Mouse (Mus musculus): ENCODE measurements around the gene Pin4. TPM values are rescaled to one million over a fixed set of nuclear protein-coding genes. Genes with fewer than 3 reads are reported as not detected.

Pin4 gene
- polyA plus RNA-seq, 1 experiment from 2014 or later, result 38.2 TPM

DNA sequence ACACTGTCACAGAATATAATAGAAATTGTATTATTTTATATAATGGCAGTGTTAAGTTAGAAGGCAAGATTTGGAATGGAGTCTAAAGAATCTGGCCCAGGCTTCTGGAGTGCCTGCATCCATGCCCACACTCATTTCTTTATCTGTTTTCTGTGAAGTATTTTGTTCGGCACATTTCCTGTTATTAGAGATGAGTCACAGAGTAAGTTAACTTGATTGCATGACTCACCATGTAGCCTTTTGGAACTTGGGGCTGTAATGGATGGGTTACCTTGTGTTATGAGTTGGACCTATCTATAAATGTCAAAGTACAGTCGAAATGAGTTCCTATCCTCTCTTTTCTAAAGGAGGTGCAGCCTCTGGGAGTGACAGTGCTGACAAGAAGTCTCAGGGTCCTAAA lies 2.1 kb downstream of the Pin4 start:
- H3K27ac ChIP-seq (ENCODE audit: low read length), result no peak overlapping the region
- H3K9ac ChIP-seq (ENCODE audit: low read length), result no peak overlapping the region
- no peak for ATAC-seq (replicated peaks; ENCODE audit: extremely low read depth, insufficient read depth, low FRiP score)
- WGBS, result 67% methylated on average over 2 of the region's 2 CpGs
- H3K9me3 ChIP-seq (replicated peaks; ENCODE audit: control insufficient read depth, low read length), result no peaks in the 10 kb centered on the region
- H3K4me1 ChIP-seq (ENCODE audit: control insufficient read depth, insufficient read depth, low read length), result peaks cover 4% of the 10 kb centered on the region
- H3K4me2 ChIP-seq (ENCODE audit: low read depth, low read length), result no peak overlapping the region
- H3K27me3 ChIP-seq (ENCODE audit: control insufficient read depth, insufficient read depth, low read length), result no peaks in the 10 kb centered on the region; the same call in 1 of the 2 replicates
- peaks cover 10% of the 10 kb centered on the region; the same call in 1 of the 2 replicates for H3K36me3 ChIP-seq (ENCODE audit: control insufficient read depth, insufficient read depth)
- H3K4me3 ChIP-seq (ENCODE audit: low read length), result no peak overlapping the region

DNA sequence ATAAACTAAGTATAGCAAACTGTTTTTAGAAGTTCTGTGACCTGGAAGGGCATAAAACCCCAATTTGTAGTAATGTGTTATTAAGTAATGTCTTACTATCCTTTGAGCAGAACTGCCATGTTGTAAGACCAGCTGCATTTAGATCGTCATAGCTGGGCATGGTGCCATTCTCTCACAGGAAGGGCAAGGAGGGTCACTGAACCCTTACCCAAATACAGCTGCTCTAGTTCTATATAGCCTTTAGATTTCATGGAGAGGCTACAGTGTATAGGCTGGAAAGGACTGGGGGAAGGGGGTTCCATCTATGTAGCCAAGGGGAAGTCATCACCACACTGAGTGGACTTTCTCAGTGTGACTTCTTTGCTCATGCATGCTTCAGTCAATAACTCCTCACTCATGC lies 21.9 kb downstream of the Pin4 start:
- Histone ChIP-seq H3K9me3 (replicated peaks; ENCODE audit: control insufficient read depth, low read length) (no peaks in the 10 kb centered on the region), H3K4me3 (ENCODE audit: low read length) (no peak overlapping the region), H3K27me3 (ENCODE audit: control insufficient read depth, insufficient read depth, low read length) (no peaks in the 10 kb centered on the region; the same call in 1 of the 2 replicates), H3K4me1 (ENCODE audit: control insufficient read depth, insufficient read depth, low read length) (no peaks in the 10 kb centered on the region), H3K27ac (ENCODE audit: low read length) (no peak overlapping the region), H3K36me3 (ENCODE audit: control insufficient read depth, insufficient read depth) (peaks cover 16% of the 10 kb centered on the region), H3K9ac (ENCODE audit: low read length) (no peak overlapping the region), H3K4me2 (ENCODE audit: low read depth, low read length) (no peak overlapping the region)
- 44% methylated on average over 1 of the region's 1 CpGs for WGBS
- ATAC-seq (replicated peaks; ENCODE audit: extremely low read depth, insufficient read depth, low FRiP score), result no peak

DNA sequence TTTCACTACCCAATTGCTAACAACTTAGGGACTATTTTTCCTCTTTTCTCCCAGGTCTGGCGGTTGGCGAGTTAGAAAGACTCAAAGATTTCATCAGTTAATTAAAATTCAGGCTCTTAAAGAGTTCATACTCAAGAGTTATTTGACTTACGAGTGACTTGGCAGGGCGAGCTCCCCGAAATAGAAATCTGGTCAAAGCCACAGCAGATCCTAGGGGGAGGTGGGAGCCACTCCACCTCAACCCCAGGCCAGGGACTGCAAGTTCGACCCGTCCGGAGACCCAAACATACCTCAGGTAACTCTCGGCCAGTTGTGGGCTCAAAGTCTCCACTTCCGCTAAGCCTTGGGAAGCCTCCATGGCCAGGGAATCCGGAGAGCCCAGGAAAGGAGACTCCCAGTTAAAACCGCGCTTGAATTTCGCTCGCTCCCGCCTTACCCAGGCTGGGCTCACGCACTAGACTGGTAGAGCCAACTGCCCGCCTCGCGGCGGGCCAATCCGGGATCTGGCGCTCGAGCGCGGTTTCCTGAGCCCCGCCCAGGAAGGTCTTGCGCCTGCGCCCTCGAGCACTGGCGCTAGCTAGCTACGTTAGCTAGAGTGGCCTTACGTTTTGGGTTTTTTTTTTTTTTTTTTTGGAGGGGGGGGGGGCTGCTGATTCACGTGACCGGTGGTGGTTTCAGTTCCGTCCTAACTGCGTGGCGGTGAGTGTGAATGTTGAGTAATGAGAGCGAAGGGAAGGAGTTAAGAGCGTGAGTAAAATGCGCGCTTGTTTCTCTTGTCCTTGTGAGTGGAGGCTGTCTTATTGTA lies 37.6 kb downstream of the Pin4 start, which contains the start of gene Ercc6l:
TSS of gene Ercc6l (minus strand) at position 474 of the 805 bp plus-strand sequence.
- peak; percentile 98 for ATAC-seq (replicated peaks; ENCODE audit: extremely low read depth, insufficient read depth, low FRiP score)
- no peaks in the 10 kb centered on the region for H3K9me3 ChIP-seq (replicated peaks; ENCODE audit: control insufficient read depth, low read length)
- peak within 1 kb of the TSS; percentile 76 for H3K9ac ChIP-seq (ENCODE audit: low read length)
- H3K4me3 ChIP-seq (ENCODE audit: low read length), result peak within 1 kb of the TSS; percentile 66
- H3K4me2 ChIP-seq (ENCODE audit: low read depth, low read length), result peak within 1 kb of the TSS; percentile 63
- peak within 1 kb of the TSS; percentile 68 for H3K27ac ChIP-seq (ENCODE audit: low read length)
- 12% methylated on average over 42 of the region's 42 CpGs for WGBS
- H3K27me3 ChIP-seq (ENCODE audit: control insufficient read depth, insufficient read depth, low read length), result no peaks in the 10 kb centered on the region
- H3K4me1 ChIP-seq (ENCODE audit: control insufficient read depth, insufficient read depth, low read length), result no peaks in the 10 kb centered on the region
- no peaks in the 10 kb centered on the region for H3K36me3 ChIP-seq (ENCODE audit: control insufficient read depth, insufficient read depth)

DNA sequence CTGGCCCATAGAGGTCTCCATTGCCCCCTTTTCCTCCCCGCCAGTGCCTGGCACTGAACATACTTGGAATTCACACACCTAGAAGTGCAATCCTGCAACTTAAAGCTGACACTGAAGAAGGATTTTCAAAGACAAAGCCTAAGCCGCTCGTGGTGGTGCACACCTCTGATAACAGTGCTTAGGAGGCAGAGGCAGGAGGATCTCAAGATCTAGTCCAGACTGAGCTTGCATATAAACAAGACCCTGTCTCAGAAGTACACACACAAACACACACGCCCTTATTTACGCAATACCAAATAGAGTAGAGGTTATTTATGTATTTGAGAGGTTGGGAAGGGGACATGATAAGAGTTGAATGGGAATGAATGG lies 38.2 kb downstream of the Pin4 start:
- peak overlapping the region; percentile 42 for H3K4me3 ChIP-seq (ENCODE audit: low read length)
- no peak for ATAC-seq (replicated peaks; ENCODE audit: extremely low read depth, insufficient read depth, low FRiP score)
- WGBS, result 41% methylated on average over 5 of the region's 5 CpGs
- no peaks in the 10 kb centered on the region for H3K9me3 ChIP-seq (replicated peaks; ENCODE audit: control insufficient read depth, low read length)
- H3K4me2 ChIP-seq (ENCODE audit: low read depth, low read length), result peak overlapping the region; percentile 57
- H3K27ac ChIP-seq (ENCODE audit: low read length), result peak overlapping the region; percentile 68
- no peaks in the 10 kb centered on the region for H3K36me3 ChIP-seq (ENCODE audit: control insufficient read depth, insufficient read depth)
- H3K27me3 ChIP-seq (ENCODE audit: control insufficient read depth, insufficient read depth, low read length), result no peaks in the 10 kb centered on the region
- H3K4me1 ChIP-seq (ENCODE audit: control insufficient read depth, insufficient read depth, low read length), result no peaks in the 10 kb centered on the region
- peak overlapping the region; percentile 57 for H3K9ac ChIP-seq (ENCODE audit: low read length)

DNA sequence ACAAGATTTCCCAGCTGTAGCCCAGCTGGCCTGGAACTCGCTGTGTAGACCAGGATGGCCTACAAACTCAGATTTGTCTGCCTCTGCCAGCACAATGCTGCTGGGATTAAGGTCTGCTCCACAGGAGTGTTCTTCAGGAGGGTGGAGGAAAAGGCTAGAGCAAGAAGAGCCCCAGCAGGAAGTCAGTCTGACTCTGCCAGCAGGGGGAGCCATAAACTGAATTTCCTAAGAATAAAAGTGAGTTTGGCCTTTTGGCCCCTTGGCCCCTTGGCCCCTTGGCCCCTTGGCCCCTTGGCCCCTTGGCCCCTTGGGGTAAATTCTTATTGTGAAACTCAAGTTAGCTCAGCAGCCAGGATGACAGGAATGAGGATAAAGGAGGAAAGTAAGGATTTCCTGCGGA lies 40.5 kb downstream of the Pin4 start:
- H3K27ac ChIP-seq (ENCODE audit: low read length), result no peak overlapping the region
- no peaks in the 10 kb centered on the region for H3K27me3 ChIP-seq (ENCODE audit: control insufficient read depth, insufficient read depth, low read length)

DNA sequence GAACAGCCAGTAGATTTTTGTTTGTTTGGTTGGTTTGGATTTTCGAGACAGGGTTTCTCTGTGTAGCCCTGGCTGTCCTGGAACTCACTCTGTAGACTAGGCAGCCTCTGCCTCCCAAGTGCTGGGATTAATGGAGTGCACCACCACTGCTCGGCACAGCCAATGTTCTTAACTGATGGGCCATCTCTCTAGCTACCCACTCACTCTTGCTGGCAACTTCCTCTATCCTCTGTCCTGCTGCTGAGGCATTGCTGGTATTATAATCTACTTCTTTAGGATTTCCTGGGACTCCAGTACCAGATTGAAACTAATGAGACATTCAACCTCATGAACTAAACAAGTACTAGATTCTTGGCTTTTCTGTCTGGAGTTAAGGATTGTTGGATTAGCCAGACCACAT lies 41.3 kb downstream of the Pin4 start:
- H3K9me3 ChIP-seq (replicated peaks; ENCODE audit: control insufficient read depth, low read length), result no peaks in the 10 kb centered on the region
- no peaks in the 10 kb centered on the region for H3K27me3 ChIP-seq (ENCODE audit: control insufficient read depth, insufficient read depth, low read length)
- H3K9ac ChIP-seq (ENCODE audit: low read length), result no peak overlapping the region
- no peak overlapping the region for H3K4me3 ChIP-seq (ENCODE audit: low read length)
- H3K27ac ChIP-seq (ENCODE audit: low read length), result no peak overlapping the region
- 64% methylated on average over 2 of the region's 2 CpGs for WGBS
- H3K4me2 ChIP-seq (ENCODE audit: low read depth, low read length), result no peak overlapping the region
- no peaks in the 10 kb centered on the region for H3K4me1 ChIP-seq (ENCODE audit: control insufficient read depth, insufficient read depth, low read length)
- ATAC-seq (replicated peaks; ENCODE audit: extremely low read depth, insufficient read depth, low FRiP score), result no peak
- H3K36me3 ChIP-seq (ENCODE audit: control insufficient read depth, insufficient read depth), result no peaks in the 10 kb centered on the region

More for the DNA sequence above, 40.5 kb downstream of the Pin4 start:
- WGBS, result 60% methylated on average over 2 of the region's 2 CpGs
- H3K4me2 ChIP-seq (ENCODE audit: low read depth, low read length), result no peak overlapping the region
- no peaks in the 10 kb centered on the region for H3K9me3 ChIP-seq (replicated peaks; ENCODE audit: control insufficient read depth, low read length)
- no peaks in the 10 kb centered on the region for H3K4me1 ChIP-seq (ENCODE audit: control insufficient read depth, insufficient read depth, low read length)
- H3K9ac ChIP-seq (ENCODE audit: low read length), result no peak overlapping the region
- ATAC-seq (replicated peaks; ENCODE audit: extremely low read depth, insufficient read depth, low FRiP score), result no peak
- no peaks in the 10 kb centered on the region for H3K36me3 ChIP-seq (ENCODE audit: control insufficient read depth, insufficient read depth)
- H3K4me3 ChIP-seq (ENCODE audit: low read length), result no peak overlapping the region

DNA sequence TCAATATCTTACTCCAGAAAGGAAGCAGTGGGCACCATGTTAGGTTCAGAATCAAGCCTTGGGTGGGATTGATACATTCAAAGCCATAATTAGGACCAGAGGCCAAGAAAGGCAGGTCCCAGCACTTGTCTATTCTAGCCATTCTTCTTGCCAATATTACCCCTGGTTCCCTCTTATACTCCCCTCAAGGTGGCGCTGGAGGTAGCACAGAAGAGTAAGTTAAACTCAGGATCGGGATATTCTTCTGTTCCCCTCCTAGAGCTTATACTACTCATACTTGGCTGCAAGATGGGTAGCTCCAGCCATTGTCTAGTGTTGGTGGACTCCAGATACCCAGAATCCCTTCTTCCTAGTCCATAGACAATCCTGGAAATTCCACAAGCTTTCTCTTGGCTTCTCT lies 43.8 kb downstream of the Pin4 start:
- no peak overlapping the region for H3K4me2 ChIP-seq (ENCODE audit: low read depth, low read length)
- no peaks in the 10 kb centered on the region for H3K36me3 ChIP-seq (ENCODE audit: control insufficient read depth, insufficient read depth)
- no peak overlapping the region for H3K4me3 ChIP-seq (ENCODE audit: low read length)
- WGBS, result 19% methylated on average over 2 of the region's 2 CpGs
- no peak overlapping the region for H3K27ac ChIP-seq (ENCODE audit: low read length)
- H3K9me3 ChIP-seq (replicated peaks; ENCODE audit: control insufficient read depth, low read length), result no peaks in the 10 kb centered on the region
- ATAC-seq (replicated peaks; ENCODE audit: extremely low read depth, insufficient read depth, low FRiP score), result no peak
- no peak overlapping the region for H3K9ac ChIP-seq (ENCODE audit: low read length)
- no peaks in the 10 kb centered on the region for H3K27me3 ChIP-seq (ENCODE audit: control insufficient read depth, insufficient read depth, low read length)
- no peaks in the 10 kb centered on the region for H3K4me1 ChIP-seq (ENCODE audit: control insufficient read depth, insufficient read depth, low read length)

DNA sequence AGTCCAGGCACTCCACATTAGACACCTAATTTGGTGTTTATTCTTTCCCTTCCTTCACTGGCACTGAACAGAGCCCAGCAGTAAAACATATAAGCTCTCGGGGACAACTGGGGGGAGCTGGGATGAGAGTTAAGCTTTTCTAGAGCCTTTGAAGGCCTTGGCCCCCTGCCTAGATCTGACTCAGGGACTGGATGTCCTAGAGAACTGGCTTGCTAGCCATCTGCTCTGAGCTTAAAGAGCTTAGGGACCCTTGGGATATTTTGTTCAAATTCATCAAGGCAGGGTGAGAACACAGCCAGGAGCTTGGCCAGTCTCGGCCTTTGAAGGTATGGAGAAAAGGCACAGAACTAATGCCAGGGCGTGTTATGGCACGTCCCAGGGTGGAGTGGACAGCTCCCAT lies 44.3 kb downstream of the Pin4 start:
- Histone ChIP-seq H3K27me3 (ENCODE audit: control insufficient read depth, insufficient read depth, low read length) (no peaks in the 10 kb centered on the region), H3K4me2 (ENCODE audit: low read depth, low read length) (no peak overlapping the region), H3K4me3 (ENCODE audit: low read length) (no peak overlapping the region), H3K4me1 (ENCODE audit: control insufficient read depth, insufficient read depth, low read length) (no peaks in the 10 kb centered on the region), H3K9me3 (replicated peaks; ENCODE audit: control insufficient read depth, low read length) (no peaks in the 10 kb centered on the region), H3K36me3 (ENCODE audit: control insufficient read depth, insufficient read depth) (no peaks in the 10 kb centered on the region), H3K27ac (ENCODE audit: low read length) (no peak overlapping the region), H3K9ac (ENCODE audit: low read length) (no peak overlapping the region)
- WGBS, result 77% methylated on average over 4 of the region's 4 CpGs
- no peak for ATAC-seq (replicated peaks; ENCODE audit: extremely low read depth, insufficient read depth, low FRiP score)

DNA sequence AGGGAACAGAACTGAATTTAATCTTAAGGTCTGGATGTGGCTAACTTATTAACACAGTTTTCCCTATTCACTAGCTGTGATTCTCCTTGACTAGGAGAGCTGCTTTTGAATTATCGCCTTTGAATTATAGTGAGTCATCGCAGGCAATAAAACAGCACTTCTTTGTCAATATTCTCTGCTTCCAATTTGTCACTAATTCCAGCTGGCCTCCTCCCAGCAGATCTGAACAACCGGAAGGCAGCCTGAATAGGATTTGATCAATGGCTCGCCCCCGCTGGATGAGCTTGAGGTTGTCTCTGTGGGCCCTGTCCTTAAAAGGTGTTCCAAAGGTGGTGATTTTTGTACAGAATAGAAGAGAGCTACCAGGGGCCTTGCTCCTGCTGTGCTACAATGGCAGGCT lies 47.3 kb downstream of the Pin4 start:
- no peak overlapping the region for H3K4me3 ChIP-seq (ENCODE audit: low read length)
- H3K9ac ChIP-seq (ENCODE audit: low read length), result no peak overlapping the region
- H3K4me2 ChIP-seq (ENCODE audit: low read depth, low read length), result no peak overlapping the region
- no peaks in the 10 kb centered on the region for H3K9me3 ChIP-seq (replicated peaks; ENCODE audit: control insufficient read depth, low read length)
- no peaks in the 10 kb centered on the region for H3K4me1 ChIP-seq (ENCODE audit: control insufficient read depth, insufficient read depth, low read length)
- H3K27ac ChIP-seq (ENCODE audit: low read length), result no peak overlapping the region
- H3K27me3 ChIP-seq (ENCODE audit: control insufficient read depth, insufficient read depth, low read length), result no peaks in the 10 kb centered on the region
- H3K36me3 ChIP-seq (ENCODE audit: control insufficient read depth, insufficient read depth), result no peaks in the 10 kb centered on the region
- WGBS, result 77% methylated on average over 5 of the region's 5 CpGs
- ATAC-seq (replicated peaks; ENCODE audit: extremely low read depth, insufficient read depth, low FRiP score), result no peak

Data from heart, embryonic 16.5 days (tissue).